Mouse (Mus musculus): ENCODE measurements at regions not wholly inside any gene's neighbourhood (a gene's known extent, or its start where the extent isn't known, plus 50 kb on each side); places are given as distances from the start of the nearest gene placed in this dataset.

DNA sequence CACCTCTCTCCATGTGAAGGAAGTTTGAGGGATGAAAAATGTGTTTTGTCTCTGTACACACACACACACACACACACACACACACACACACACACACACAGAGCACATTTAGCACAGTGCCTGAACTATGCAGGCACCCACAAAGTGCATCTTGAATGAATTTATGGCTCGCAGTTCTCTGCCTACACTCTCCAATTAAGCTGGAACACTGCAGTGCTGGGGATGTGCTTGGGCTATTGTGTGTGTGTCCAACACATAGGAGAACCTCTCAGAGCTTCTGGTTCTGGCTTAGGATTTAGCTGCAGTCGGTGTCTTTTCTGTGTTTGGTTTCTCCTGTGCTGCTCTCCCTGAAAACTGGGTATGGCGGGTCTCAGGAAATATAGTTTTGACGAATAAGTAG lies 83.1 kb downstream of the Hes1 start:
- TF ChIP-seq POLR2A (IDR thresholded peaks at IDR 0.05; ENCODE audit: borderline replicate concordance, insufficient read depth, low read length), result no peak
- no peak for TF ChIP-seq CTCF (IDR thresholded peaks at IDR 0.05; ENCODE audit: borderline replicate concordance, insufficient read depth, low read depth, low read length)
- no peak for DNase-seq
- Histone ChIP-seq H3K27me3 (ENCODE audit: control insufficient read depth, insufficient read depth, low read length) (no peaks in the 10 kb centered on the region), H3K4me3 (replicated peaks; ENCODE audit: insufficient read depth, low read depth, low read length) (no peak overlapping the region), H3K27ac (ENCODE audit: insufficient read depth, low read length) (no peak overlapping the region), H3K4me1 (ENCODE audit: control insufficient read depth, insufficient read depth, low read length) (peaks cover 9% of the 10 kb centered on the region; the same call in 1 of the 2 replicates)
- whole genome bisulfite sequencing, result 91% methylated on average over 4 of the region's 4 CpGs

DNA sequence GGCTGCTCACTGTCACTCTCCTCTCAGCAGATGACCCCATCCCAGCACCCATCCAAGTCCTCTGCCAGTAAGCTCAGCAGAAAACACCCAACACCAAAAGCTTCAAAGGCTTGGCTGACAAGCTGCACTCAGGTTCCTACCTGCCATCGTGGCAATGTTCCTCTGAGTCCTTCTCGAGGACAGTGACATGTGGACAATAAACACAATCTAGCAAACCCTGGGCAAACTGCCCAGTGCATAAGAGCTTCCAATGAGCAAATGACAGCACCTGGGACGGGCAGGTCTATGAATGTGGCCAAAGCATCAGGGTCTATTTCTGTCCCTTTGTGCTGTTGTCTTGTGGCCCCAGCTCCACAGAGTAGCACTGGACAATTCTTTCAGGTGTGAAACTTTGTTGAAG lies 86.9 kb downstream of the Hes1 start:
- no peaks in the 10 kb centered on the region for H3K27me3 ChIP-seq (ENCODE audit: control insufficient read depth, insufficient read depth, low read length)
- H3K27ac ChIP-seq (ENCODE audit: insufficient read depth, low read length), result no peak overlapping the region
- TF ChIP-seq POLR2A (IDR thresholded peaks at IDR 0.05; ENCODE audit: borderline replicate concordance, insufficient read depth, low read length), result no peak
- H3K4me1 ChIP-seq (ENCODE audit: control insufficient read depth, insufficient read depth, low read length), result peaks cover 9% of the 10 kb centered on the region; the same call in 1 of the 2 replicates
- peak; percentile 45 to 75 for DNase-seq
- 11% methylated on average over 3 of the region's 3 CpGs for WGBS
- H3K4me3 ChIP-seq (replicated peaks; ENCODE audit: insufficient read depth, low read depth, low read length), result no peak overlapping the region

DNA sequence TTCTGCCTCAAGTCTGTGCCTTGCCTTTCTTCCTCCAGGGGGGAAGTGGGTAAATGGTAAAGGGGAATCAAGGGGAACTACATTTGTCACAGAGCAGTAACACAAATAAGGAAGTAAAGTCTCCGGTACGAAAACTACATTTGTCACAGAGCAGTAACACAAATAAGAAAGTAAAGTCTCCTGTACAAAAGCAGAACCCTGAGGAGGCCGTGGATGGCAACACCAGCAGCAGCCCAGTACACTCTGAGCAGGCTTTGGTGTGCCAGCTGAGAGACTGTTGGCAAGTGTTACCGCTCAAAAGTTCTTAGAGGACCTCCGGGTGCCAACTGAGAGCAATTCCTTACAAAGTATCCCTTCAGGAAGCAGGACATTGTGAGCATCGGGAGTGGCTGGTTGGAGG lies 90.9 kb downstream of the Hes1 start:
- TF ChIP-seq CTCF (IDR thresholded peaks at IDR 0.05; ENCODE audit: borderline replicate concordance, insufficient read depth, low read depth, low read length) (no peak), POLR2A (IDR thresholded peaks at IDR 0.05; ENCODE audit: borderline replicate concordance, insufficient read depth, low read length) (no peak)
- no peak overlapping the region for H3K27ac ChIP-seq (ENCODE audit: insufficient read depth, low read length)
- H3K4me1 ChIP-seq (ENCODE audit: control insufficient read depth, insufficient read depth, low read length), result peaks cover 9% of the 10 kb centered on the region; the same call in 1 of the 2 replicates
- 39% methylated on average over 6 of the region's 6 CpGs for WGBS
- DNase-seq, result no peak
- no peak overlapping the region for H3K4me3 ChIP-seq (replicated peaks; ENCODE audit: insufficient read depth, low read depth, low read length)
- no peaks in the 10 kb centered on the region for H3K27me3 ChIP-seq (ENCODE audit: control insufficient read depth, insufficient read depth, low read length)

DNA sequence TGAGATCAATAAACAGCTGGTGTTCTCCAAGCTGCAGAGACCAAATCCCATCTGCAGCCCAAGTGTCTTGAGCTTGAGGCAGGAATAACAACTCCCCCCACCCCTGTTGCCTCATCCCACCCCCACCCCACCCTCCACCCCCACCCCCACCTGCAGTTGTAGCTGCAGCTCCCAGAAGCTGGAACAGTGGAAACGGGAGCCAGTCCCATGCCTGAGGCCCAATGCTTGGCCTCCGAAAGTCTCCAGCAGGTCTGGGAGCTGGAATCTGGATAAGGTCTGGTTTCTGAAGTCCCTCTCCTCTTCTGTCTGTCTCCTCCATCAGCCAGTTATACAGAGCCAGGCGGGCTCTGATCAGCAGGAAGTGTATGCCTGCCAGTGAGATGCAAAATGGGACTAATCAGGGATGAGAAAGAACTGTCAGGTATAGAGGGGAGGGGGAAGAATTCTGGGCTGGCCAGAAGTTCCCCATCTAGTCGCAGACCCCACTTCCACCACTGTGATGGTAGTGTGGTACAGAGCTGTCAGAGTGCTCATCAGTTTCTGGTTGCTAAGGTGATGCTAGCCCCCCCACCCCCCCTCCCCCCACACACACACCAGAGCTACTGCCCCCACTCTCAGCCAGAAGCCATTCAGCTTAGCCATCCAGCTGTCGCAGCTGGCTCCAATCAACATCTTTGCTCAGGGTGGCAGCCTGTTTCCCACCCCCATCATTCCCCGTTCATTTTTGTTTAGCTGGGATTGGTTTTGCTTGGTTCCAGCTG lies 91.5 kb downstream of the Hes1 start:
- H3K4me3 ChIP-seq (replicated peaks; ENCODE audit: insufficient read depth, low read depth, low read length), result no peak overlapping the region
- H3K4me1 ChIP-seq (ENCODE audit: control insufficient read depth, insufficient read depth, low read length), result peaks cover 7% of the 10 kb centered on the region; the same call in 1 of the 2 replicates
- WGBS, result 37% methylated on average over 6 of the region's 6 CpGs
- DNase-seq, result no peak
- TF ChIP-seq CTCF (IDR thresholded peaks at IDR 0.05; ENCODE audit: borderline replicate concordance, insufficient read depth, low read depth, low read length), result no peak
- TF ChIP-seq POLR2A (IDR thresholded peaks at IDR 0.05; ENCODE audit: borderline replicate concordance, insufficient read depth, low read length), result no peak
- H3K27me3 ChIP-seq (ENCODE audit: control insufficient read depth, insufficient read depth, low read length), result no peaks in the 10 kb centered on the region
- no peak overlapping the region for H3K27ac ChIP-seq (ENCODE audit: insufficient read depth, low read length)

GRCm38 (mm10) chr16:30158184-30158583 lies 94.0 kb downstream of the Hes1 start:
- TF ChIP-seq CTCF (IDR thresholded peaks at IDR 0.05; ENCODE audit: borderline replicate concordance, insufficient read depth, low read depth, low read length) (no peak), POLR2A (IDR thresholded peaks at IDR 0.05; ENCODE audit: borderline replicate concordance, insufficient read depth, low read length) (no peak)
- WGBS, result 57% methylated on average over 9 of the region's 9 CpGs
- H3K27me3 ChIP-seq (ENCODE audit: control insufficient read depth, insufficient read depth, low read length), result no peaks in the 10 kb centered on the region
- H3K27ac ChIP-seq (ENCODE audit: insufficient read depth, low read length), result no peak overlapping the region
- no peak for DNase-seq
- H3K4me1 ChIP-seq (ENCODE audit: control insufficient read depth, insufficient read depth, low read length), result no peaks in the 10 kb centered on the region
- no peak overlapping the region for H3K4me3 ChIP-seq (replicated peaks; ENCODE audit: insufficient read depth, low read depth, low read length)

DNA sequence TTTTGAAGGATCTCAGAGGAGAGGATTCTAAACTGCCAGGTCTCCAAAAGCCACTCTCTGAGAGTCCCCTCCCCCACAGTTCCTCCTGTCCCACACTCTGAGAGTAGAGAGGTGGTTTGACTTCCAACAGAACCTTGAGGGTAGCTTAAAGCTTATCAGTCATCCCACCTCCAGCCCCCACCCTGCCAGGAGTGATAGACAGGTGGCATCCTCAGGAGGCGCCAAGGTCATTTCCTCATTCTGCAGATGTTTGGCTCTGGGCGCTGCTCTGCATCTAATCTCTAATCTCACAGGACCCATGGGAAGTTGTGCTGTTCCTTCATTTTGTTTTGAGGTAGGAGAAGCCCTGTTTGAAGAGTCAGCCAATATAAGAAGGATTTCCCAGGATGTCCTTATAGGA lies 96.2 kb downstream of the Hes1 start:
- DNase-seq, result no peak
- 77% methylated on average over 2 of the region's 2 CpGs for WGBS
- Histone ChIP-seq H3K4me1 (ENCODE audit: control insufficient read depth, insufficient read depth, low read length) (no peaks in the 10 kb centered on the region), H3K27me3 (ENCODE audit: control insufficient read depth, insufficient read depth, low read length) (no peaks in the 10 kb centered on the region), H3K27ac (ENCODE audit: insufficient read depth, low read length) (no peak overlapping the region), H3K4me3 (replicated peaks; ENCODE audit: insufficient read depth, low read depth, low read length) (no peak overlapping the region)
- no peak for TF ChIP-seq POLR2A (IDR thresholded peaks at IDR 0.05; ENCODE audit: borderline replicate concordance, insufficient read depth, low read length)
- no peak for TF ChIP-seq CTCF (IDR thresholded peaks at IDR 0.05; ENCODE audit: borderline replicate concordance, insufficient read depth, low read depth, low read length)

DNA sequence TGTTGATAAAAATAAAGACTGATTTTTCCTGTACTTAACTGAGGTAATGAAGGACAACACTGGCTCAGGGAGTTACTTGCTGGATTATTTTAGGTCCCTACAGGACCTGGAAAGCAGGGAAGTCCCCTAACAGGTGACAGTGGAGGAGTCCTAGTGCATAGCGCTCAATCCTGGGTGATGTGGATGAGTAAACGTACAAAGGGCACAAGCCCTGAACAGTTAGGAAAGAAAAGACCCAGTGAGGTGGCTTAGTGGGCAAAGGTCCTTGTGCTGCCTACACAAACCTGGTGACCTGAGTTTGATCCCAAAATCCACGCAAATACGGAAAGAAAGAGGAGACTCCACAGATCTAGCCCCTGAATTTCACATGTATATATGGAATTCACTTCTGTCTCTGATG lies 99.1 kb downstream of the Hes1 start:
- Histone ChIP-seq H3K27me3 (ENCODE audit: control insufficient read depth, insufficient read depth, low read length) (no peaks in the 10 kb centered on the region), H3K4me1 (ENCODE audit: control insufficient read depth, insufficient read depth, low read length) (no peaks in the 10 kb centered on the region), H3K27ac (ENCODE audit: insufficient read depth, low read length) (no peak overlapping the region), H3K4me3 (replicated peaks; ENCODE audit: insufficient read depth, low read depth, low read length) (no peak overlapping the region)
- TF ChIP-seq POLR2A (IDR thresholded peaks at IDR 0.05; ENCODE audit: borderline replicate concordance, insufficient read depth, low read length) (no peak), CTCF (IDR thresholded peaks at IDR 0.05; ENCODE audit: borderline replicate concordance, insufficient read depth, low read depth, low read length) (no peak)
- no peak for DNase-seq
- WGBS, result 89% methylated on average over 4 of the region's 4 CpGs

DNA sequence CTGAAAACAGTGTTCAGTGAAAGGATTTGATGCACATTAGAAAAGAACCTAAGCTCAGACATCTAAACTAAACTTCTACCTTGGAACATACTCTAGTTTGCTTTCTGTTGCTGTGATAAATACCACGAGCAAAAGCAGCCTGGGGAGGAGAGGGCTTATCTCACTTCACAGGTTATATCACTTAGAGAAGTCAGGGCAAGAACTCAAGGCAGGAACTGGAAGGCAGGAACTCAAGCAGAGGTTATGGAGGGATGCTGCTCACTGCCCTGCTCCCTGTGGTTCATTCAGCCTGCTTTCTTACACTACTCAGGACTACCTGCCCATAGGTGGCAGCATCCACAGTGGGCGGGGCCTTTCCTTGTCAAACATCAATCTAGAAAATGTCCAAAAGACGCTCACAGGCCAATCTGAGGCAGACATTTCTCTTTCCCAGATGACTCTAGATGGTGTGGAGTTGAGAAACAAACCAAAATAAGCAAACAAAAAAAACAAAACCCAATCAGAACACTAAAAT lies 101.5 kb downstream of the Hes1 start:
- H3K27ac ChIP-seq (ENCODE audit: insufficient read depth, low read length), result no peak overlapping the region
- no peak for DNase-seq
- H3K27me3 ChIP-seq (ENCODE audit: control insufficient read depth, insufficient read depth, low read length), result no peaks in the 10 kb centered on the region
- TF ChIP-seq CTCF (IDR thresholded peaks at IDR 0.05; ENCODE audit: borderline replicate concordance, insufficient read depth, low read depth, low read length) (no peak), POLR2A (IDR thresholded peaks at IDR 0.05; ENCODE audit: borderline replicate concordance, insufficient read depth, low read length) (no peak)
- no peaks in the 10 kb centered on the region for H3K4me1 ChIP-seq (ENCODE audit: control insufficient read depth, insufficient read depth, low read length)
- 86% methylated on average over 3 of the region's 3 CpGs for WGBS
- no peak overlapping the region for H3K4me3 ChIP-seq (replicated peaks; ENCODE audit: insufficient read depth, low read depth, low read length)
